Mouse (Mus musculus): ENCODE data around the gene Adamtsl5.

DNA sequence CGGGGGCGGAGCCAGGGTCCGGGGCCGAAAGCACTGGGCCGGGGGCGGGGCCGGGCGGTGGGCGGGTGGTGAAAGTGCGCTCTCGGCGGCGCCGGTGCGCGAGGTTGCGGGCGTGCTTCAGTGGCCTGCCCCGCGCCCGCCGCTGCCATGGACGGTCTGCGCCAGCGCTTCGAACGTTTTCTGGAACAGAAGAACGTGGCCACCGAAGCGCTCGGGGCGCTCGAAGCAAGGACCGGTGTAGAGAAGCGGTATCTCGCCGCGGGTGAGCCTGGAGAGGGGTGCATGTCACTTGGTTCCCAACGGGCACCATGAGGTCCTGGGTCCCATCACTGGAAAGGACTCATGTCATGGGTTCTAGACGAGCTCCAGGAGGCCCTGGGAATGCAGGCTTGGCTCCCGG is 18.1 kb downstream of the Adamtsl5 start:
- TF ChIP-seq CTCF (IDR thresholded peaks at IDR 0.05; ENCODE audit: low read depth, low read length) (no peak), POLR2A (IDR thresholded peaks at IDR 0.05; ENCODE audit: borderline replicate concordance, low read depth, low read length) (no peak)
